Mouse (Mus musculus) forebrain, embryonic 14.5 days (tissue): ENCODE results near the gene Tcp11. TPM values are rescaled to one million over a fixed set of nuclear protein-coding genes. Genes with fewer than 3 reads are reported as not detected.
A peak's percentile ranks its signal among the peaks of the same experiment; 100 is the strongest.

Experiments used
- ATAC-seq: fragments of 200-750 bp; cut with Nextera tagmentation; 2 replicates; pipeline ENCODE4 v1.8.0; 2017; ENCODE audit warnings: mild to moderate bottlenecking, moderate library complexity
- DNase-seq: peaks from one replicate; pipeline ENCODE4 v3.0.0-alpha.2; 2015; ENCODE audit warnings: low spot score
- H3K27ac ChIP-seq: fragments of 300-500 bp; sonication (generic); 2 replicates; pipeline ENCODE4 v1.5.1; 2014; ENCODE audit warnings: low read depth, mild to moderate bottlenecking, control low read depth, low read length, moderate library complexity
- H3K27me3 ChIP-seq: fragments of 300-500 bp; sonication (generic); replicated peaks from 2 replicates; pipeline ENCODE4 v1.6.1; 2014; ENCODE audit warnings: low read length, control low read depth, mixed read lengths; ENCODE audit not compliant: control insufficient read depth, insufficient read depth
- H3K36me3 ChIP-seq: fragments of 300-500 bp; sonication (generic); 2 replicates; pipeline ENCODE4 v1.6.1; 2014; ENCODE audit warnings: low read length, control low read depth; ENCODE audit not compliant: control insufficient read depth, insufficient read depth
- H3K4me1 ChIP-seq: fragments of 300-500 bp; sonication (generic); 2 replicates; pipeline ENCODE4 v1.6.1; 2014; ENCODE audit warnings: antibody characterized with exemption, low read length, control low read depth; ENCODE audit not compliant: control insufficient read depth, insufficient read depth
- H3K4me2 ChIP-seq: fragments of 300-500 bp; sonication (generic); 2 replicates; pipeline ENCODE4 v1.6.1; 2014; ENCODE audit warnings: mild to moderate bottlenecking, control low read depth, low read length
- H3K4me3 ChIP-seq: fragments of 300-500 bp; sonication (generic); 2 replicates; pipeline ENCODE4 v1.5.1; 2014; ENCODE audit warnings: low read depth, low read length, control low read depth
- H3K9ac ChIP-seq: fragments of 300-500 bp; sonication (generic); 2 replicates; pipeline ENCODE4 v1.6.1; 2014; ENCODE audit warnings: mild to moderate bottlenecking, low read length, control low read depth, moderate library complexity
- H3K9me3 ChIP-seq: fragments of 300-500 bp; sonication (generic); replicated peaks from 2 replicates; pipeline ENCODE4 v1.6.1; 2016; ENCODE audit warnings: low read length, control low read depth, mixed read lengths; ENCODE audit not compliant: control insufficient read depth
- WGBS: fragments of 180-500 bp; shearing (Covaris S2); extraction: QIAGEN DNeasy Blood & Tissue Kit; methylation state at CpG from one replicate; pipeline ENCODE4 v1.1.7; 2014; 5-methylcytosine and 5-hydroxymethylcytosine counted together
- polyA plus RNA-seq: library from polyadenylated mRNA; unstranded; fragments of >200 nt; fragmentation: Nextera tagmentation; extraction: Ambion mirVana; gene quantifications from 2 replicates; pipeline ENCODE4 v1.2.1, GENCODE M21; 2014

Tcp11 gene
- polyA plus RNA-seq, 1 experiment from 2014 or later: 1.6 TPM

GRCm38 (mm10) chr17:28107275-28107674, 26.8 kb upstream of the Tcp11 start:
- Histone ChIP-seq H3K9me3 (no peaks in the 10 kb centered on the region), H3K4me2 (no peak overlapping the region), H3K4me1 (no peaks in the 10 kb centered on the region), H3K9ac (peak overlapping the region; percentile 32; the same call in 1 of the 2 replicates), H3K36me3 (no peaks in the 10 kb centered on the region), H3K4me3 (no peak overlapping the region), H3K27ac (no peak overlapping the region), H3K27me3 (no peaks in the 10 kb centered on the region)
- no peak for ATAC-seq
- 8% methylated on average over 14 of the region's 14 CpGs for WGBS
- DNase-seq: no peak

- H3K27me3 ChIP-seq: no peaks in the 10 kb centered on the region
- H3K27ac ChIP-seq: no peak overlapping the region
- H3K4me1 ChIP-seq: no peaks in the 10 kb centered on the region
- 83% methylated on average over 6 of the region's 6 CpGs for WGBS
- DNase-seq (no peak), ATAC-seq (no peak)
- no peaks in the 10 kb centered on the region for H3K9me3 ChIP-seq
- no peak overlapping the region for H3K4me2 ChIP-seq
- no peaks in the 10 kb centered on the region for H3K36me3 ChIP-seq
- H3K9ac ChIP-seq: no peak overlapping the region
- no peak overlapping the region for H3K4me3 ChIP-seq
Measured at GRCm38 (mm10) chr17:28106352-28106751, 25.9 kb upstream of the Tcp11 start.

GRCm38 (mm10) chr17:28104416-28104815, 24.0 kb upstream of the Tcp11 start:
- 87% methylated on average over 6 of the region's 6 CpGs for WGBS
- Histone ChIP-seq H3K36me3 (no peaks in the 10 kb centered on the region), H3K9me3 (no peaks in the 10 kb centered on the region), H3K4me2 (no peak overlapping the region), H3K9ac (no peak overlapping the region), H3K4me3 (no peak overlapping the region), H3K4me1 (no peaks in the 10 kb centered on the region), H3K27ac (no peak overlapping the region), H3K27me3 (no peaks in the 10 kb centered on the region)
- ATAC-seq: no peak
- no peak for DNase-seq

GRCm38 (mm10) chr17:28101902-28102319, 21.5 kb upstream of the Tcp11 start:
- DNase-seq (peak; percentile 42), ATAC-seq (no peak)
- H3K27ac ChIP-seq: no peak overlapping the region
- WGBS: 15% methylated on average over 10 of the region's 10 CpGs
- H3K4me1 ChIP-seq: no peaks in the 10 kb centered on the region
- no peaks in the 10 kb centered on the region for H3K36me3 ChIP-seq
- no peak overlapping the region for H3K4me2 ChIP-seq
- 0 out of 2 replicates have a peak overlapping the region, but pooled peaks have one; percentile 13 for H3K9ac ChIP-seq
- no peaks in the 10 kb centered on the region for H3K9me3 ChIP-seq
- H3K4me3 ChIP-seq: no peak overlapping the region
- H3K27me3 ChIP-seq: no peaks in the 10 kb centered on the region

- H3K9me3 ChIP-seq: no peaks in the 10 kb centered on the region
- no peaks in the 10 kb centered on the region for H3K27me3 ChIP-seq
- no peak for ATAC-seq
- 54% methylated on average over 12 of the region's 12 CpGs for WGBS
- no peak overlapping the region for H3K4me2 ChIP-seq
- H3K36me3 ChIP-seq: no peaks in the 10 kb centered on the region
- H3K9ac ChIP-seq: no peak overlapping the region
- no peak for DNase-seq
- H3K4me3 ChIP-seq: no peak overlapping the region
- H3K27ac ChIP-seq: no peak overlapping the region
- no peaks in the 10 kb centered on the region for H3K4me1 ChIP-seq
Measured at GRCm38 (mm10) chr17:28101284-28101887, 20.9 kb upstream of the Tcp11 start.

GRCm38 (mm10) chr17:28100669-28101068, 20.2 kb upstream of the Tcp11 start:
- DNase-seq (no peak), ATAC-seq (no peak)
- Histone ChIP-seq H3K4me1 (no peaks in the 10 kb centered on the region), H3K36me3 (no peaks in the 10 kb centered on the region), H3K9ac (no peak overlapping the region), H3K4me3 (no peak overlapping the region), H3K27ac (no peak overlapping the region), H3K9me3 (no peaks in the 10 kb centered on the region), H3K27me3 (no peaks in the 10 kb centered on the region), H3K4me2 (no peak overlapping the region)
- WGBS: 90% methylated on average over 1 of the region's 1 CpGs

GRCm38 (mm10) chr17:28099086-28099485, 18.6 kb upstream of the Tcp11 start:
- no peak for DNase-seq
- Histone ChIP-seq H3K36me3 (no peaks in the 10 kb centered on the region), H3K4me1 (no peaks in the 10 kb centered on the region), H3K27me3 (no peaks in the 10 kb centered on the region), H3K9ac (no peak overlapping the region), H3K4me3 (no peak overlapping the region), H3K9me3 (0 out of 2 replicates have a peak, but pooled peaks cover under 1% of the 10 kb centered on the region), H3K4me2 (no peak overlapping the region), H3K27ac (no peak overlapping the region)
- no peak for ATAC-seq
- 57% methylated on average over 3 of the region's 3 CpGs for WGBS

GRCm38 (mm10) chr17:28097308-28097707, 16.9 kb upstream of the Tcp11 start:
- H3K9me3 ChIP-seq: 0 out of 2 replicates have a peak, but pooled peaks cover 4% of the 10 kb centered on the region
- ATAC-seq: no peak
- H3K4me3 ChIP-seq: no peak overlapping the region
- H3K9ac ChIP-seq: no peak overlapping the region
- no peaks in the 10 kb centered on the region for H3K4me1 ChIP-seq
- no peaks in the 10 kb centered on the region for H3K27me3 ChIP-seq
- 92% methylated on average over 13 of the region's 13 CpGs for WGBS
- H3K36me3 ChIP-seq: no peaks in the 10 kb centered on the region
- H3K27ac ChIP-seq: no peak overlapping the region
- DNase-seq: no peak
- H3K4me2 ChIP-seq: no peak overlapping the region

GRCm38 (mm10) chr17:28096418-28096817, 16.0 kb upstream of the Tcp11 start:
- DNase-seq (no peak), ATAC-seq (no peak)
- Histone ChIP-seq H3K27ac (no peak overlapping the region), H3K9ac (no peak overlapping the region), H3K4me1 (no peaks in the 10 kb centered on the region), H3K4me3 (no peak overlapping the region), H3K4me2 (no peak overlapping the region), H3K9me3 (0 out of 2 replicates have a peak, but pooled peaks cover 4% of the 10 kb centered on the region), H3K27me3 (no peaks in the 10 kb centered on the region), H3K36me3 (no peaks in the 10 kb centered on the region)
- 83% methylated on average over 10 of the region's 10 CpGs for WGBS
